Mouse (Mus musculus) forebrain, postnatal 0 days (tissue): Measurements from ENCODE around the gene Olfr1205. TPM values are rescaled to one million over a fixed set of nuclear protein-coding genes. Genes with fewer than 3 reads are reported as not detected.

Experiments used
- ATAC-seq: fragments of 200-750 bp; cut with Nextera tagmentation; 2 replicates; pipeline ENCODE4 v1.8.0; 2017; ENCODE audit warnings: mild to moderate bottlenecking, moderate library complexity
- DNase-seq: peaks from one replicate; pipeline ENCODE4 v3.0.0-alpha.2; 2015
- H3K27ac ChIP-seq: fragments of 300-500 bp; sonication (generic); 2 replicates; pipeline ENCODE4 v1.5.1; 2014; ENCODE audit warnings: low read depth, mild to moderate bottlenecking, antibody characterized with exemption, low read length, moderate library complexity, mixed read lengths
- H3K27me3 ChIP-seq: fragments of 300-500 bp; sonication (generic); 2 replicates; pipeline ENCODE4 v1.6.1; 2014; ENCODE audit warnings: mild to moderate bottlenecking, low read length, mixed read lengths; ENCODE audit not compliant: insufficient read depth
- H3K36me3 ChIP-seq: fragments of 300-500 bp; sonication (generic); 2 replicates; pipeline ENCODE4 v1.6.1; 2014; ENCODE audit warnings: mild to moderate bottlenecking, moderate library complexity; ENCODE audit not compliant: insufficient read depth
- H3K4me1 ChIP-seq: fragments of 300-500 bp; sonication (generic); 2 replicates; pipeline ENCODE4 v1.6.1; 2014; ENCODE audit warnings: antibody characterized with exemption; ENCODE audit not compliant: insufficient read depth
- H3K4me2 ChIP-seq: fragments of 300-500 bp; sonication (generic); 2 replicates; pipeline ENCODE4 v1.6.1; 2014; ENCODE audit warnings: low read depth, mild to moderate bottlenecking, moderate library complexity
- H3K4me3 ChIP-seq: fragments of 300-500 bp; sonication (generic); 2 replicates; pipeline ENCODE4 v1.5.1; 2014; ENCODE audit warnings: low read depth, low read length, mixed read lengths
- H3K9ac ChIP-seq: fragments of 300-500 bp; sonication (generic); 2 replicates; pipeline ENCODE4 v1.6.1; 2014; ENCODE audit warnings: mild to moderate bottlenecking
- H3K9me3 ChIP-seq: fragments of 300-500 bp; sonication (generic); 2 replicates; pipeline ENCODE4 v1.6.1; 2016; ENCODE audit warnings: low read length
- CTCF ChIP-seq: sonication (generic); IDR thresholded peaks from 2 replicates; pipeline ENCODE4 v1.5.1; 2016; ENCODE audit warnings: antibody characterized with exemption, control low read depth, low read depth
- WGBS: fragments of 180-500 bp; shearing (Covaris S2); extraction: QIAGEN DNeasy Blood & Tissue Kit; methylation state at CpG from one replicate; pipeline ENCODE4 v1.1.7; 2014; 5-methylcytosine and 5-hydroxymethylcytosine counted together
- polyA plus RNA-seq: library from polyadenylated mRNA; unstranded; fragments of >200 nt; fragmentation: Nextera tagmentation; extraction: Ambion mirVana; gene quantifications from 2 replicates; pipeline ENCODE4 v1.2.1, GENCODE M21; 2015
- total RNA-seq: library from RNA; depleted of rRNA; stranded (reverse); fragments of >200 nt; gene quantifications from 2 replicates; pipeline ENCODE4 v1.2.3, GENCODE M21; 2014; rRNA removed

Olfr1205 gene
- total RNA-seq (not detected in 2 replicates), polyA plus RNA-seq (not detected in 2 replicates)

GRCm38 (mm10) chr2:88829437-88829836, at the start of gene Olfr1205:
TSS of gene Olfr1205 (plus strand) at chr2:88829737.
- Histone ChIP-seq H3K4me2 (no peak within 1 kb of the TSS), H3K4me3 (no peak within 1 kb of the TSS), H3K9ac (no peak within 1 kb of the TSS), H3K4me1 (no peaks in the 10 kb centered on the region), H3K36me3 (no peaks in the 10 kb centered on the region), H3K9me3 (no peaks in the 10 kb centered on the region), H3K27me3 (no peaks in the 10 kb centered on the region), H3K27ac (no peak within 1 kb of the TSS)
- no peak for TF ChIP-seq CTCF
- WGBS, result 88% methylated on average over 2 of the region's 2 CpGs
- DNase-seq, result no peak
- ATAC-seq, result no peak

GRCm38 (mm10) chr2:88792736-88793135, 36.8 kb upstream of the Olfr1205 start, which contains the start of gene Olfr1201:
TSS of gene Olfr1201 (plus strand) at chr2:88793036.
- H3K4me2 ChIP-seq, result no peak within 1 kb of the TSS
- ATAC-seq, result no peak

GRCm38 (mm10) chr2:88814196-88814595, 15.3 kb upstream of the Olfr1205 start, which contains the start of gene Olfr1202:
TSS of gene Olfr1202 (plus strand) at chr2:88814496.
- Histone ChIP-seq H3K4me2 (no peak within 1 kb of the TSS), H3K9me3 (no peaks in the 10 kb centered on the region), H3K36me3 (no peaks in the 10 kb centered on the region), H3K4me3 (no peak within 1 kb of the TSS), H3K4me1 (no peaks in the 10 kb centered on the region), H3K27me3 (no peaks in the 10 kb centered on the region), H3K27ac (no peak within 1 kb of the TSS), H3K9ac (no peak within 1 kb of the TSS)
- no peak for TF ChIP-seq CTCF
- ATAC-seq (no peak), DNase-seq (no peak)
- 70% methylated on average over 1 of the region's 1 CpGs for WGBS

More at GRCm38 (mm10) chr2:88792736-88793135, 36.8 kb upstream of the Olfr1205 start, which contains the start of gene Olfr1201:
- no peaks in the 10 kb centered on the region for H3K36me3 ChIP-seq
- H3K9me3 ChIP-seq, result no peaks in the 10 kb centered on the region
- DNase-seq, result no peak
- no peaks in the 10 kb centered on the region for H3K27me3 ChIP-seq
- no peak within 1 kb of the TSS for H3K27ac ChIP-seq
- no peak for TF ChIP-seq CTCF
- H3K4me1 ChIP-seq, result no peaks in the 10 kb centered on the region
- WGBS, result 85% methylated on average over 6 of the region's 6 CpGs
- H3K4me3 ChIP-seq, result no peak within 1 kb of the TSS
- H3K9ac ChIP-seq, result no peak within 1 kb of the TSS

- ATAC-seq (no peak), DNase-seq (no peak)
These were observed 8.9 kb downstream of the Olfr1205 start for GRCm38 (mm10) chr2:88838477-88838876.

GRCm38 (mm10) chr2:88848992-88849391, 19.5 kb downstream of the Olfr1205 start, which contains the start of gene Olfr1204:
TSS of gene Olfr1204 (plus strand) at chr2:88849292.
- no peak within 1 kb of the TSS for H3K4me3 ChIP-seq
- no peaks in the 10 kb centered on the region for H3K9me3 ChIP-seq
- ATAC-seq (no peak), DNase-seq (no peak)
- no peaks in the 10 kb centered on the region for H3K27me3 ChIP-seq
- no peaks in the 10 kb centered on the region for H3K36me3 ChIP-seq
- no peak within 1 kb of the TSS for H3K9ac ChIP-seq
- no peak for TF ChIP-seq CTCF
- no peak within 1 kb of the TSS for H3K4me2 ChIP-seq
- 91% methylated on average over 1 of the region's 1 CpGs for WGBS
- H3K4me1 ChIP-seq, result no peaks in the 10 kb centered on the region
- no peak within 1 kb of the TSS for H3K27ac ChIP-seq

More at GRCm38 (mm10) chr2:88838477-88838876, 8.9 kb downstream of the Olfr1205 start:
- no peaks in the 10 kb centered on the region for H3K9me3 ChIP-seq
- no peak for TF ChIP-seq CTCF
- H3K27me3 ChIP-seq, result no peaks in the 10 kb centered on the region
- H3K4me3 ChIP-seq, result no peak overlapping the region
- H3K4me1 ChIP-seq, result no peaks in the 10 kb centered on the region
- H3K9ac ChIP-seq, result no peak overlapping the region
- H3K36me3 ChIP-seq, result no peaks in the 10 kb centered on the region
- no peak overlapping the region for H3K4me2 ChIP-seq
- WGBS, result 86% methylated on average over 2 of the region's 2 CpGs
- no peak overlapping the region for H3K27ac ChIP-seq

GRCm38 (mm10) chr2:88862931-88863330, 33.4 kb downstream of the Olfr1205 start, which contains the start of gene Olfr1206:
TSS of gene Olfr1206 (plus strand) at chr2:88863231.
- Histone ChIP-seq H3K36me3 (no peaks in the 10 kb centered on the region), H3K4me3 (no peak within 1 kb of the TSS), H3K4me2 (no peak within 1 kb of the TSS), H3K27me3 (no peaks in the 10 kb centered on the region), H3K4me1 (no peaks in the 10 kb centered on the region), H3K9ac (no peak within 1 kb of the TSS), H3K9me3 (no peaks in the 10 kb centered on the region), H3K27ac (no peak within 1 kb of the TSS)
- WGBS, result 79% methylated on average over 2 of the region's 2 CpGs
- DNase-seq (no peak), ATAC-seq (no peak)
- no peak for TF ChIP-seq CTCF

Other genes with a start within 250 kb of the Olfr1205 start
- 0.19 TPM in 1 of 2 replicates, not detected in the other for gene Olfr1189, start 243.3 kb upstream of the Olfr1205 start, total RNA-seq
- not detected in 2 replicates for gene Olfr1189, start 243.3 kb upstream of the Olfr1205 start, polyA plus RNA-seq
- gene Olfr1191-ps1, start 189.2 kb upstream of the Olfr1205 start, total RNA-seq, result not detected in 2 replicates
- not detected in 2 replicates for gene Olfr1191-ps1, start 189.2 kb upstream of the Olfr1205 start, polyA plus RNA-seq
- not detected in 2 replicates for gene Olfr1192-ps1, start 181.2 kb upstream of the Olfr1205 start, total RNA-seq
- gene Olfr1192-ps1, start 181.2 kb upstream of the Olfr1205 start, polyA plus RNA-seq, result not detected in 2 replicates
- gene Olfr1193, start 154.1 kb upstream of the Olfr1205 start, total RNA-seq, result not detected in 2 replicates
- not detected in 2 replicates for gene Olfr1193, start 154.1 kb upstream of the Olfr1205 start, polyA plus RNA-seq
- not detected in 2 replicates for gene Olfr1195, start 140.6 kb upstream of the Olfr1205 start, total RNA-seq
- gene Olfr1195, start 140.6 kb upstream of the Olfr1205 start, polyA plus RNA-seq, result not detected in 2 replicates
- not detected in 2 replicates for gene Olfr1196, start 125.1 kb upstream of the Olfr1205 start, total RNA-seq
- gene Olfr1196, start 125.1 kb upstream of the Olfr1205 start, polyA plus RNA-seq, result not detected in 2 replicates
- gene Olfr1197, start 97.4 kb upstream of the Olfr1205 start, total RNA-seq, result not detected in 2 replicates
- not detected in 2 replicates for gene Olfr1197, start 97.4 kb upstream of the Olfr1205 start, polyA plus RNA-seq
- gene Olfr1198, start 78.4 kb upstream of the Olfr1205 start, total RNA-seq, result not detected in 2 replicates
- gene Olfr1198, start 78.4 kb upstream of the Olfr1205 start, polyA plus RNA-seq, result not detected in 2 replicates
- gene Olfr1199, start 69.3 kb upstream of the Olfr1205 start, total RNA-seq, result not detected in 2 replicates
- not detected in 2 replicates for gene Olfr1199, start 69.3 kb upstream of the Olfr1205 start, polyA plus RNA-seq
- gene Olfr1200, start 59.2 kb upstream of the Olfr1205 start, total RNA-seq, result not detected in 2 replicates
- not detected in 2 replicates for gene Olfr1200, start 59.2 kb upstream of the Olfr1205 start, polyA plus RNA-seq
- gene Olfr1201, start 36.7 kb upstream of the Olfr1205 start, total RNA-seq, result not detected in 2 replicates
- not detected in 2 replicates for gene Olfr1201, start 36.7 kb upstream of the Olfr1205 start, polyA plus RNA-seq
- gene Olfr1202, start 15.2 kb upstream of the Olfr1205 start, total RNA-seq, result not detected in 2 replicates
- gene Olfr1202, start 15.2 kb upstream of the Olfr1205 start, polyA plus RNA-seq, result not detected in 2 replicates
- gene Olfr1204, start 19.6 kb downstream of the Olfr1205 start, total RNA-seq, result not detected in 2 replicates
- gene Olfr1204, start 19.6 kb downstream of the Olfr1205 start, polyA plus RNA-seq, result not detected in 2 replicates
- not detected in 2 replicates for gene Olfr1206, start 33.5 kb downstream of the Olfr1205 start, total RNA-seq
- gene Olfr1206, start 33.5 kb downstream of the Olfr1205 start, polyA plus RNA-seq, result not detected in 2 replicates
- not detected in 2 replicates for gene Olfr1208, start 72.6 kb downstream of the Olfr1205 start, total RNA-seq
- not detected in 2 replicates for gene Olfr1208, start 72.6 kb downstream of the Olfr1205 start, polyA plus RNA-seq
- gene Olfr1209, start 85.4 kb downstream of the Olfr1205 start, total RNA-seq, result not detected in 2 replicates
- not detected in 2 replicates for gene Olfr1209, start 85.4 kb downstream of the Olfr1205 start, polyA plus RNA-seq
- not detected in 2 replicates for gene Olfr1211, start 108.4 kb downstream of the Olfr1205 start, total RNA-seq
- gene Olfr1211, start 108.4 kb downstream of the Olfr1205 start, polyA plus RNA-seq, result not detected in 2 replicates
- gene Olfr1212, start 124.2 kb downstream of the Olfr1205 start, total RNA-seq, result not detected in 2 replicates
- not detected in 2 replicates for gene Olfr1212, start 124.2 kb downstream of the Olfr1205 start, polyA plus RNA-seq
- not detected in 2 replicates for gene Gm13762, start 150.5 kb downstream of the Olfr1205 start, total RNA-seq
- gene Gm13762, start 150.5 kb downstream of the Olfr1205 start, polyA plus RNA-seq, result not detected in 2 replicates
- not detected in 2 replicates for gene Olfr1214, start 162.9 kb downstream of the Olfr1205 start, total RNA-seq
- gene Olfr1214, start 162.9 kb downstream of the Olfr1205 start, polyA plus RNA-seq, result not detected in 2 replicates
- not detected in 2 replicates for gene Olfr1215, start 177.2 kb downstream of the Olfr1205 start, total RNA-seq
- gene Olfr1215, start 177.2 kb downstream of the Olfr1205 start, polyA plus RNA-seq, result not detected in 2 replicates
- not detected in 2 replicates for gene Olfr1216, start 188.6 kb downstream of the Olfr1205 start, total RNA-seq
- gene Olfr1216, start 188.6 kb downstream of the Olfr1205 start, polyA plus RNA-seq, result not detected in 2 replicates
- gene Olfr1217, start 202.3 kb downstream of the Olfr1205 start, total RNA-seq, result not detected in 2 replicates
- gene Olfr1217, start 202.3 kb downstream of the Olfr1205 start, polyA plus RNA-seq, result not detected in 2 replicates
- not detected in 2 replicates for gene Olfr1218, start 231.4 kb downstream of the Olfr1205 start, total RNA-seq
- gene Olfr1218, start 231.4 kb downstream of the Olfr1205 start, polyA plus RNA-seq, result not detected in 2 replicates